Mouse (Mus musculus): ENCODE measurements at regions not wholly inside any gene's neighbourhood (a gene's known extent, or its start where the extent isn't known, plus 50 kb on each side); places are given as distances from the start of the nearest gene placed in this dataset.
"Not testable (repeated sequence)": the region's sequence is repeated elsewhere in the genome, so short reads cannot be mapped to it uniquely, and the experiment has no call there.

- no peak for DNase-seq (ENCODE audit: low spot score in 2 of 2)
These were observed 137.0 kb downstream of the Sptssa start for GRCm38 (mm10) chr12:54519370-54519769.

GRCm38 (mm10) chr12:54517265-54517664, 139.1 kb downstream of the Sptssa start:
- no peak for DNase-seq (ENCODE audit: low spot score in 2 of 2)

- no peak for DNase-seq (ENCODE audit: low spot score in 2 of 2)
These were observed 139.9 kb downstream of the Sptssa start for GRCm38 (mm10) chr12:54516463-54516862.

- not testable (repeated sequence) for DNase-seq (ENCODE audit: low spot score in 2 of 2)
These were observed 140.3 kb downstream of the Sptssa start for GRCm38 (mm10) chr12:54516039-54516438.

GRCm38 (mm10) chr12:54509903-54510302, 146.5 kb downstream of the Sptssa start:
- DNase-seq (ENCODE audit: low spot score in 2 of 2): no peak

- DNase-seq (ENCODE audit: low spot score in 2 of 2): no peak
These were observed 153.6 kb downstream of the Sptssa start for GRCm38 (mm10) chr12:54502775-54503174.

GRCm38 (mm10) chr12:54499963-54500362, 156.4 kb downstream of the Sptssa start:
- no peak for DNase-seq (ENCODE audit: low spot score in 2 of 2)

- no peak for DNase-seq (ENCODE audit: low spot score in 2 of 2)
These were observed 160.5 kb downstream of the Sptssa start for GRCm38 (mm10) chr12:54495701-54496374.

- no peak for DNase-seq (ENCODE audit: low spot score in 2 of 2)
These were observed 161.5 kb downstream of the Sptssa start for GRCm38 (mm10) chr12:54494756-54495375.

- no peak for DNase-seq (ENCODE audit: low spot score in 2 of 2)
These were observed 163.6 kb downstream of the Sptssa start for GRCm38 (mm10) chr12:54492737-54493136.

GRCm38 (mm10) chr12:54490460-54490859, 165.9 kb downstream of the Sptssa start:
- DNase-seq (ENCODE audit: low spot score in 2 of 2): no peak

- DNase-seq (ENCODE audit: low spot score in 2 of 2): peak; percentile 67 to 85
These were observed 166.7 kb downstream of the Sptssa start for GRCm38 (mm10) chr12:54489675-54490074.

- DNase-seq (ENCODE audit: low spot score in 2 of 2): no peak
These were observed 168.7 kb downstream of the Sptssa start for GRCm38 (mm10) chr12:54487689-54488088.

- no peak for DNase-seq (ENCODE audit: low spot score in 2 of 2)
These were observed 174.4 kb downstream of the Sptssa start for GRCm38 (mm10) chr12:54482020-54482419.

GRCm38 (mm10) chr12:54479841-54480240, 176.5 kb downstream of the Sptssa start:
- no peak for DNase-seq (ENCODE audit: low spot score in 2 of 2)

- DNase-seq (ENCODE audit: low spot score in 2 of 2): no peak
These were observed 183.5 kb downstream of the Sptssa start for GRCm38 (mm10) chr12:54472881-54473280.

- DNase-seq (ENCODE audit: low spot score in 2 of 2): no peak
These were observed 184.0 kb downstream of the Sptssa start for GRCm38 (mm10) chr12:54472407-54472806.

GRCm38 (mm10) chr12:54467635-54468034, 188.7 kb downstream of the Sptssa start:
- DNase-seq (ENCODE audit: low spot score in 2 of 2): no peak

- DNase-seq (ENCODE audit: low spot score in 2 of 2): no peak
These were observed 192.6 kb downstream of the Sptssa start for GRCm38 (mm10) chr12:54463806-54464205.

GRCm38 (mm10) chr12:54461411-54461810, 195.0 kb downstream of the Sptssa start:
- DNase-seq (ENCODE audit: low spot score in 2 of 2): no peak

- no peak for DNase-seq (ENCODE audit: low spot score in 2 of 2)
These were observed 196.2 kb downstream of the Sptssa start for GRCm38 (mm10) chr12:54460135-54460523.

- no peak for DNase-seq (ENCODE audit: low spot score in 2 of 2)
These were observed 196.8 kb downstream of the Sptssa start for GRCm38 (mm10) chr12:54459462-54460134.

- DNase-seq (ENCODE audit: low spot score in 2 of 2): no peak
These were observed 199.6 kb downstream of the Sptssa start for GRCm38 (mm10) chr12:54456731-54457130.
